18 mouse cellular contexts compared by ENCODE assay signal in genomic region chr11:75164051-75164450, GRCm38 (mm10). TPM values are rescaled to one million over a fixed set of nuclear protein-coding genes. Genes with fewer than 3 reads are reported as not detected.
DNase-seq lines count a peak whose midpoint lies in the region; ATAC-seq lines count a peak whose summit lies in the region.
"Had no signal": no experiment of that assay in that cellular context is flagged by ENCODE, and none has a peak within 500 bp of the region (broad histone marks: within the 10 kb centered on the region; RNA-seq: fewer than 3 reads in every experiment).

No protein-coding gene starts in this region.

- H3K4me3 ChIP-seq in heart, embryonic 10.5 days, result no peak overlapping the region
- peak overlapping the region; percentile 72 for H3K4me3 ChIP-seq in kidney, embryonic 15.5 days (replicated peaks)
- H3K4me3 ChIP-seq in neural tube, embryonic 13.5 days, result no peak overlapping the region
- H3K4me3 ChIP-seq in stomach, embryonic 16.5 days (replicated peaks; ENCODE audit: low read length), result peak overlapping the region; percentile 73
- H3K4me3 ChIP-seq: erythroblast, embryonic 14.5 days; left cerebral cortex, adult 2 months; neural tube, embryonic 12.5 days had no signal

- peak overlapping the region; percentile 94 for H3K4me2 ChIP-seq in kidney, embryonic 15.5 days
- no peak overlapping the region for H3K4me2 ChIP-seq in neural tube, embryonic 13.5 days
- H3K4me2 ChIP-seq in stomach, embryonic 16.5 days (ENCODE audit: low read depth, low read length), result peak overlapping the region; percentile 88

- 72% methylated on average over 2 of the region's 2 CpGs for WGBS in heart, embryonic 10.5 days
- 67% methylated on average over 2 of the region's 2 CpGs for WGBS in kidney, embryonic 15.5 days
- 71% methylated on average over 2 of the region's 2 CpGs for WGBS in neural tube, embryonic 13.5 days
- WGBS in stomach, embryonic 16.5 days, result 53% methylated on average over 2 of the region's 2 CpGs

- peak overlapping the region; percentile 67; the same call in 1 of the 2 replicates for H3K9ac ChIP-seq in kidney, embryonic 15.5 days
- 0 out of 2 replicates have a peak overlapping the region, but pooled peaks have one; percentile 49 for H3K9ac ChIP-seq in neural tube, embryonic 13.5 days
- peak overlapping the region; percentile 86 for H3K9ac ChIP-seq in stomach, embryonic 16.5 days (ENCODE audit: low read length)
- H3K9ac ChIP-seq: forebrain, postnatal 0 days; hindbrain, embryonic 14.5 days; neural tube, embryonic 12.5 days had no signal

- H3K36me3 ChIP-seq in heart, embryonic 10.5 days, result peaks cover 40% of the 10 kb centered on the region
- peaks cover 68% of the 10 kb centered on the region for H3K36me3 ChIP-seq in kidney, embryonic 15.5 days
- H3K36me3 ChIP-seq in neural tube, embryonic 13.5 days, result peaks cover 51% of the 10 kb centered on the region
- peaks cover 5% of the 10 kb centered on the region; the same call in 1 of the 2 replicates for H3K36me3 ChIP-seq in stomach, embryonic 16.5 days (ENCODE audit: control insufficient read depth, insufficient read depth, low read length)

- no peaks in the 10 kb centered on the region for H3K9me3 ChIP-seq in heart, embryonic 10.5 days
- H3K9me3 ChIP-seq in kidney, embryonic 15.5 days (replicated peaks), result no peaks in the 10 kb centered on the region
- no peaks in the 10 kb centered on the region for H3K9me3 ChIP-seq in neural tube, embryonic 13.5 days
- H3K9me3 ChIP-seq in stomach, embryonic 16.5 days (replicated peaks; ENCODE audit: control insufficient read depth, low read length), result no peaks in the 10 kb centered on the region
- H3K9me3 ChIP-seq: neural tube, embryonic 12.5 days had no signal

- H3K27me3 ChIP-seq in heart, embryonic 10.5 days (ENCODE audit: insufficient read depth, poor library complexity, severe bottlenecking), result peaks cover 68% of the 10 kb centered on the region
- peaks cover 54% of the 10 kb centered on the region for H3K27me3 ChIP-seq in kidney, embryonic 15.5 days
- peaks cover 69% of the 10 kb centered on the region for H3K27me3 ChIP-seq in neural tube, embryonic 13.5 days
- peaks cover 11% of the 10 kb centered on the region for H3K27me3 ChIP-seq in stomach, embryonic 16.5 days (ENCODE audit: control insufficient read depth, insufficient read depth, low read length)

- no peak for ATAC-seq in kidney, embryonic 15.5 days (replicated peaks; ENCODE audit: low FRiP score)
- ATAC-seq in neural tube, embryonic 13.5 days (ENCODE audit: low read depth), result no peak
- no peak for ATAC-seq in stomach, embryonic 16.5 days (ENCODE audit: insufficient read depth, low FRiP score)
- ATAC-seq: forebrain, postnatal 0 days; midbrain, embryonic 16.5 days had no signal

- peak; percentile 91 for DNase-seq in heart, adult 11 months
- DNase-seq in heart, embryonic 10.5 days (ENCODE audit: low spot score), result no peak
- no peak for DNase-seq in kidney, adult 11 months
- no peak for DNase-seq in neural tube, embryonic 10.5 days (ENCODE audit: extremely low spot score, low spot score)
- no peak for DNase-seq in urinary bladder, postnatal 10 days (ENCODE audit: low spot score)
- DNase-seq: adrenal gland, adult 2 months; cerebellum, adult 2 months; forebrain, postnatal 0 days; spleen, adult 18-20 months; thymus, adult 18-20 months had no signal

- H3K4me1 ChIP-seq in heart, embryonic 10.5 days, result peaks cover 53% of the 10 kb centered on the region
- H3K4me1 ChIP-seq in kidney, embryonic 15.5 days, result peaks cover 76% of the 10 kb centered on the region
- peaks cover 50% of the 10 kb centered on the region for H3K4me1 ChIP-seq in neural tube, embryonic 13.5 days (replicated peaks)
- H3K4me1 ChIP-seq in stomach, embryonic 16.5 days (ENCODE audit: control insufficient read depth, insufficient read depth, low read length), result peaks cover 54% of the 10 kb centered on the region

- H3K27ac ChIP-seq in heart, embryonic 10.5 days, result no peak overlapping the region
- peak overlapping the region; percentile 95 for H3K27ac ChIP-seq in kidney, embryonic 15.5 days
- H3K27ac ChIP-seq in neural tube, embryonic 13.5 days (replicated peaks), result no peak overlapping the region
- H3K27ac ChIP-seq in stomach, embryonic 16.5 days (ENCODE audit: low read length), result peak overlapping the region; percentile 94
- H3K27ac ChIP-seq: hindbrain, embryonic 14.5 days; left cerebral cortex, adult 2 months; neural tube, embryonic 12.5 days had no signal

RNA-seq across cellular contexts. Expression of gene Hic1, which starts 5.3 kb away (rescaled TPM):
- 1.9 and 2.1 TPM in 2 replicates for polyA plus RNA-seq in heart, embryonic 10.5 days (2016; fragmentation: Nextera tagmentation; extraction: Ambion mirVana)
- polyA plus RNA-seq in kidney, embryonic 15.5 days (2015; fragmentation: Nextera tagmentation; extraction: Ambion mirVana), result 24.3 and 25.9 TPM in 2 replicates
- polyA plus RNA-seq in neural tube, embryonic 13.5 days (2015; fragmentation: Nextera tagmentation; extraction: Ambion mirVana), result 7.4 and 9.2 TPM in 2 replicates
- 5.1 and 5.9 TPM in 2 replicates for polyA plus RNA-seq in stomach, embryonic 16.5 days (2015; fragmentation: Nextera tagmentation; extraction: Ambion mirVana)

RNA-seq across cellular contexts. Expression of gene Ovca2, which starts 14.6 kb away (rescaled TPM):
- 24.0 and 29.0 TPM in 2 replicates for polyA plus RNA-seq in heart, embryonic 10.5 days (2016; fragmentation: Nextera tagmentation; extraction: Ambion mirVana)
- polyA plus RNA-seq in kidney, embryonic 15.5 days (2015; fragmentation: Nextera tagmentation; extraction: Ambion mirVana), result 25.3 and 27.0 TPM in 2 replicates
- 18.6 and 20.5 TPM in 2 replicates for polyA plus RNA-seq in neural tube, embryonic 13.5 days (2015; fragmentation: Nextera tagmentation; extraction: Ambion mirVana)
- polyA plus RNA-seq in stomach, embryonic 16.5 days (2015; fragmentation: Nextera tagmentation; extraction: Ambion mirVana), result 19.4 and 23.2 TPM in 2 replicates

RNA-seq across cellular contexts. Expression of gene Dph1, which starts 27.0 kb away (rescaled TPM):
- 26.8 and 28.0 TPM in 2 replicates for polyA plus RNA-seq in heart, embryonic 10.5 days (2016; fragmentation: Nextera tagmentation; extraction: Ambion mirVana)
- polyA plus RNA-seq in kidney, embryonic 15.5 days (2015; fragmentation: Nextera tagmentation; extraction: Ambion mirVana), result 24.6 and 26.3 TPM in 2 replicates
- polyA plus RNA-seq in neural tube, embryonic 13.5 days (2015; fragmentation: Nextera tagmentation; extraction: Ambion mirVana), result 13.7 and 15.0 TPM in 2 replicates
- polyA plus RNA-seq in stomach, embryonic 16.5 days (2015; fragmentation: Nextera tagmentation; extraction: Ambion mirVana), result 20.6 and 20.7 TPM in 2 replicates

RNA-seq across cellular contexts. Expression of gene Rtn4rl1, which starts 29.5 kb away (rescaled TPM):
- polyA plus RNA-seq in heart, embryonic 10.5 days (2016; fragmentation: Nextera tagmentation; extraction: Ambion mirVana), result 9.7 and 16.6 TPM in 2 replicates
- 3.4 and 3.6 TPM in 2 replicates for polyA plus RNA-seq in kidney, embryonic 15.5 days (2015; fragmentation: Nextera tagmentation; extraction: Ambion mirVana)
- polyA plus RNA-seq in neural tube, embryonic 13.5 days (2015; fragmentation: Nextera tagmentation; extraction: Ambion mirVana), result 12.4 and 16.5 TPM in 2 replicates
- 1.3 and 1.4 TPM in 2 replicates for polyA plus RNA-seq in stomach, embryonic 16.5 days (2015; fragmentation: Nextera tagmentation; extraction: Ambion mirVana)
- polyA plus RNA-seq: erythroblast, embryonic 14.5 days had no signal

Comparison
In these comparisons a context has a peak if more than half of its experiments do, and no peak if none do; other contexts are left out.
1. H3K27ac ChIP-seq: peak in kidney, embryonic 15.5 days (single experiment) and stomach, embryonic 16.5 days (single experiment); none in heart, embryonic 10.5 days (single experiment) and neural tube, embryonic 13.5 days (single experiment).
2. H3K4me3 ChIP-seq: peak in kidney, embryonic 15.5 days (single experiment) and stomach, embryonic 16.5 days (single experiment); none in heart, embryonic 10.5 days (single experiment) and neural tube, embryonic 13.5 days (single experiment).
3. Peak in every context shown above with its lines, with median percentiles within 50 percentile points of each other: H3K9ac ChIP-seq.